In genomic region chr5:127242763-127243160, GRCm38 (mm10) we compare ENCODE assay signal across 9 mouse cellular contexts. TPM values are rescaled to one million over a fixed set of nuclear protein-coding genes. Genes with fewer than 3 reads are reported as not detected.
DNase-seq lines count a peak whose midpoint lies in the region; ATAC-seq and TF ChIP-seq lines count a peak whose summit lies in the region.
"Had no signal": no experiment of that assay in that cellular context is flagged by ENCODE, and none has a peak within 500 bp of the region (broad histone marks: within the 10 kb centered on the region; RNA-seq: fewer than 3 reads in every experiment).

No protein-coding gene starts in this region.

- peaks cover 6% of the 10 kb centered on the region; the same call in 1 of the 2 replicates for H3K4me1 ChIP-seq in lung, postnatal 0 days (ENCODE audit: insufficient read depth, low read depth, low read length)
- H3K4me1 ChIP-seq in liver, embryonic 13.5 days (replicated peaks), result no peaks in the 10 kb centered on the region

- H3K36me3 ChIP-seq in lung, postnatal 0 days (ENCODE audit: insufficient read depth, low read length), result no peaks in the 10 kb centered on the region
- H3K36me3 ChIP-seq in liver, embryonic 13.5 days, result no peaks in the 10 kb centered on the region

- H3K9ac ChIP-seq in lung, postnatal 0 days (replicated peaks; ENCODE audit: low read depth), result 0 out of 2 replicates have a peak overlapping the region, but pooled peaks have one; percentile 29
- no peak overlapping the region for H3K9ac ChIP-seq in liver, embryonic 13.5 days

- DNase-seq in cerebellum, adult 9-10 months, result peak; percentile 48
- no peak for DNase-seq in cerebellum, adult 11-12 months
- no peak for DNase-seq in lung, postnatal 0 days (ENCODE audit: low spot score)
- DNase-seq in lung, adult 18-20 months, result no peak
- DNase-seq in liver, embryonic 13.5 days, result no peak
- DNase-seq in adrenal gland, postnatal 36 days, result no peak
- DNase-seq in embryo, embryonic 11 days, result no peak

- peak overlapping the region; percentile 76 for H3K4me2 ChIP-seq in lung, postnatal 0 days (replicated peaks; ENCODE audit: low read depth, low read length)
- H3K4me2 ChIP-seq in liver, embryonic 13.5 days, result peak overlapping the region; percentile 60; the same call in 1 of the 2 replicates

- WGBS in lung, postnatal 0 days, result 2% methylated on average over 13 of the region's 13 CpGs
- 4% methylated on average over 13 of the region's 13 CpGs for WGBS in liver, embryonic 13.5 days (ENCODE audit: insufficient replicate concordance)

- peak overlapping the region; percentile 53 for H3K4me3 ChIP-seq in lung, postnatal 0 days (ENCODE audit: low read depth, low read length)
- H3K4me3 ChIP-seq in liver, embryonic 13.5 days (replicated peaks), result 0 out of 2 replicates have a peak overlapping the region, but pooled peaks have one; percentile 47

- no peaks in the 10 kb centered on the region for H3K9me3 ChIP-seq in lung, postnatal 0 days (ENCODE audit: low read length)
- no peaks in the 10 kb centered on the region for H3K9me3 ChIP-seq in liver, embryonic 13.5 days (replicated peaks)

- H3K27ac ChIP-seq in lung, postnatal 0 days (ENCODE audit: low read length), result no peak overlapping the region
- H3K27ac ChIP-seq in liver, embryonic 13.5 days, result no peak overlapping the region
- H3K27ac ChIP-seq: macrophage had no signal

- no peaks in the 10 kb centered on the region for H3K27me3 ChIP-seq in lung, postnatal 0 days (replicated peaks; ENCODE audit: insufficient read depth, low read length)
- peaks cover 59% of the 10 kb centered on the region for H3K27me3 ChIP-seq in liver, embryonic 13.5 days

- TF ChIP-seq EP300 in lung, postnatal 0 days (IDR thresholded peaks at IDR 0.05), result no peak

- TF ChIP-seq CTCF in lung, postnatal 0 days (IDR thresholded peaks at IDR 0.05), result no peak

- ATAC-seq in lung, postnatal 0 days, result no peak
- ATAC-seq in liver, embryonic 13.5 days (ENCODE audit: low read depth), result no peak
- ATAC-seq in megakaryocyte, adult 5-6 weeks (ENCODE audit: poor library complexity, severe bottlenecking), result no peak

RNA-seq across cellular contexts. Expression of gene Tmem132c, which starts 1.2 kb away (rescaled TPM):
- polyA plus RNA-seq in lung, postnatal 0 days (2015; fragmentation: Nextera tagmentation; extraction: Ambion mirVana), result 11.1 and 11.8 TPM in 2 replicates
- 0.16 and 0.35 TPM in 2 replicates for polyA plus RNA-seq in liver, embryonic 13.5 days (2015; fragmentation: Nextera tagmentation; extraction: Ambion mirVana)
- total RNA-seq in megakaryocyte, adult 5-6 weeks (2015), result not detected in 2 replicates
- total RNA-seq in megakaryocyte, adult 5-6 weeks (2017), result not detected in 2 replicates
- under 1 TPM; 0.72 to 0.73 TPM for total RNA-seq in adrenal gland, postnatal 36 days (2021)
- polyA plus RNA-seq: macrophage had no signal
